Mouse (Mus musculus): Measurements from ENCODE around the gene Taf1d.

- TF ChIP-seq POLR2A (IDR thresholded peaks at IDR 0.05; ENCODE audit: control insufficient read depth, low read depth, low read length): no peak
- TF ChIP-seq CTCF (IDR thresholded peaks at IDR 0.05; ENCODE audit: control insufficient read depth, insufficient read depth, insufficient replicate concordance, low read depth, low read length): no peak
Observed at GRCm38 (mm10) chr9:15306398-15307119, 545 bp downstream of the Taf1d start, which contains the start of gene 4931406C07Rik.

All from testis, adult 2 months (tissue).